Mouse (Mus musculus) kidney, postnatal 14 days (tissue): ENCODE measurements around the gene Itga9.
A peak's percentile ranks its signal among the peaks of the same experiment; 100 is the strongest.

Experiments used
- DNase-seq: peaks from one replicate; pipeline ENCODE4 v3.0.0; 2022; ENCODE audit warnings: mixed read lengths

Itga9 gene

DNA sequence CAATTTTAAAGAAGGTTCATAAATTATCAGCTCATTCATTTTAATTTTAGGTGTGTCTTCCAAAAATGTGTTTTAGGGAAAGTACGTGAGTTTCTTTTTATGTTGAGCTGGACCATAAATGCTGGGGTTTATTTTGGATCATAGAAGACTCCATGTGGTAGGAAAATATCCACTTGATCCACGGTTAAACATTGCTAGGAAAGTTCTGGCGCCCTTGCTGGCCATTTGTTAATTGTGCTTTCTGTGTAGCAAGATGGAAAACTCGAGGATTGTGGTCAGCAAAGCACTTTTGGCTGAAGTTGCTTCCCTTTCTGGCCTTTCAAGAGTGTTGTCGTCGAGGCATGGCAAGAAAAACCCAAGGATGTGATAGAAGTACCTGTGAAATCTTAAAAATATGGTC lies 179.3 kb downstream of the Itga9 start:
- no peak for DNase-seq

DNA sequence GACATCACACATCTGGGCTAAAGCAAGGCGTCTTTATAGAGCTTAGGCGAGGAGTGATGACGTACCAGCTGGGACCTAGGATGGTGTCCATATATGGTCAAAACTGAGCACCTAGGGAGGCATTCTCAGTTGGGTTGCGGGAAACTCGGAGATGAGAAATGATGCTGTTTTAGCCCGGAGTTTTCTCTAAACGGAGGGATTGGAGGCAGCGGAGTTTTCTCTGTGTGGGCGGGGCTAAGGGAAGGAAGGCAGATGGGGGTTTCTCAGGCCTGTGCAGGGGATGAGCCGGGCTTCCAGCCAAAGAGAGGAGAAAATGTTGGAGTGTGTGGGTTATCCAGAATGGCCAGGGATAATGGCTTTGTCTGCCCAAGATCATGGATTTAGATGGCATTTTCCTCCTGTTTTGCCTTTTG lies 182.4 kb downstream of the Itga9 start:
- DNase-seq: peak; percentile 46

GRCm38 (mm10) chr9:118791231-118791630 lies 184.7 kb downstream of the Itga9 start:
- no peak for DNase-seq

- no peak for DNase-seq
Observed at GRCm38 (mm10) chr9:118793151-118793785, 186.8 kb downstream of the Itga9 start.

DNA sequence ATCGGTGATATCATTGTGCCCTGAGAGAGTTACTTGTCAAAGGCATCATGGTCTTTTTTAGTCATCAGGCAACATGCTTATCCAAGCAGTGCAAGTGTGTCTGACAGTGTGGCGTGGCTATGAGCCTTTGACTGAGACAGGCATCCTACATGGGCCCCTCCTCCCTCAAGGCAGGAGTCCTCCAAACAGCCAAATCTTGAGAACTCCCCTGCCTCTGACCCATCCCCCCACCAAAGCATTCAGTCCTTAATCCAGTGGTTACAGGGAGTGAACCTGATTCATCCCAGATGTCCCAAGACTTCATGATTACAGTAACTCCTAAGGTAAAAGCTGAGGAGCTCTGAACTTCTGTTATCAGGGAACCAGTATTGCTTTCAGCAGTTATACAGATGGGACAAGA lies 188.2 kb downstream of the Itga9 start:
- DNase-seq: no peak

DNA sequence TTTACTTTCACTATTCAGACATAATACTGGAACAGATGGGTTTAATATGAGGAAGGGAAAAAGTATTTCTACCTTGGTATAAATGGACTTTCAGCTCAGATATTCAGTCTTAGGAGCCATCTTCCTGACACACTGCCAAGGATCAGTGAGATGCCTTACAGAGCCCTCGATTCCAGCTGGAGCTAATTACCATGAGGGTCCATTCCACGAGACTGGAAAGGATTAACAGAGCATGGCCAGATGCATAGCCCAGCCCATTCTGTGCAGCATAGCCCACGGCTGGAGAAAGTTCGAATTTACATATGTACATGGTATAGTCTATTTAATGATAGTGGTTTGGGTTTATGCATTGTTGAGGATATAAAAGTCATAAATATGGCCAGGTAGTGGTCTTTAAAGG lies 188.8 kb downstream of the Itga9 start:
- DNase-seq: no peak

DNA sequence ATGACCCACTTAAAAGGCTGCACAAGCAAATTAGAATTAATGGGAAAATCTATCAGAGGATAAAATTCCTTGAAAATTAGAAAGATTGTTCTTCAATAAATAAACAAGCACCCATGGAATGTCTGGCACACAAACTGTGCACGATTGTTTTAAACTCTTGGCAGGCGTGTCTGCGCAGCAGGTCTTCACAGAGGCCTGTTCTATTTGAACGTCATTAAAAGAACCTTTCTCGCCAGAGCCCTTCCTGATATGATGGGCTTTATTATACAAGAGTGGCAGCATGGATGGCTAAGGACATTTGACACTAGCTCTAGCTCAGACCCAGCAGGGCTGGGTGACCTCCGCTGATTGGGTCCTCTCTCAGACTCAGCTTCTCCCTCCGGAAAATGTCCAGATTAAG lies 192.6 kb downstream of the Itga9 start:
- peak; percentile 39 for DNase-seq

- DNase-seq: peak; percentile 92
Observed at GRCm38 (mm10) chr9:118801176-118801909, 194.9 kb downstream of the Itga9 start.

GRCm38 (mm10) chr9:118801910-118802287 lies 195.4 kb downstream of the Itga9 start:
- no peak for DNase-seq

DNA sequence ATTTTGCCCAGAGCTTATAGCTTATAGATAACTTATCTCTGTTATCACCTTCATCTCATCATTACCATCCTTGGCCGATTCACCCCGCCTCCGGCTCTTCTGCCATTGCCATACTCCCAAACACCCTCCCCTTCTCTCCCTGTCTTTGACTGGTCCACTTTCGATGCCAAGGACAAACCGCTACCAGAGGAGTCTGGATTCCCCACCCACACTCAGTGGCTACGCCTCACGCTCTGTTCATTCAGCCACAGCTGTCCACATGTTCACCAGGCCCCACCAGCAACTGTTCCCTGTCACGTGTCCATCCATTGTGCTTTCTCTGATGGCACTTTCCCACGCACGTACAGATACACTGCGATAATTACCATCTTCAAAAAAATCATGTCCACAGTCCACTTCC lies 195.9 kb downstream of the Itga9 start:
- no peak for DNase-seq

DNA sequence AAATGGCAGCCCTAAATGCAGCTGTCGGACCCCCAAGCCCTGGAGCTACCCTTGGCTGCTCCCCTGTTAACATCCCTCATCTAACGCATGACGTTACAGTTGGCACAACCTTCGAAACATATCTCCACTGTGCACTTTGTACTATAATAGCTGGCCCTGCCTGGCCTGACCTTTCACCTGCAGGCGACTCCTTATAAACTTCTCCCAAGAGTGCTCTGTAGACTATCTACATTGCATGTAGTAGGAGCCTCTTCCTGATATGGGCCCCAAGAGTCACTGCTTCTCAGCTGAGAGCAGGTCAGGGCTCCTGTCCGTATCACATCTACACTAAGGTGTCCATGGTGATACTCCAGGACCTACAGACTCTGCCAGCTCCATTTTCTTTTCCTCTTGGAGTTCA lies 199.2 kb downstream of the Itga9 start:
- no peak for DNase-seq

DNA sequence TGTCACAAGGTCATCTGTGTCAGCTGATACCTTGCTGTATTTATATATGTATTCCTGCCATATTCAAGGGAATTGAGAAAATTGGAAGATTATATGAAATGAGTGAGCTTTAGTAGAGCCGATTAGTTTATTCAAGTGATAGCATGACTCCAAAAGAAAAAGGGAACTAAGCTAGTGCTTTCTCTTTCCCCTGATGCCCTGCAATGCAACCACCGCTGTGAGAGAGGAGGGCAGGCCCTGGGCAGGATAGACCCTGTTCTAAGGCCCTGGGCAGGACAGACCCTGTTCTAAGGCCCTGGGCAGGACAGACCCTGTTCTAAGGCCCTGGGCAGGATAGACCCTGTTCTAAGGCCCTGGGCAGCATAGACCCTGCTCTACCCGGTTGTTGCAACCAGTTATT lies 201.2 kb downstream of the Itga9 start:
- no peak for DNase-seq

GRCm38 (mm10) chr9:118812221-118812620 lies 205.7 kb downstream of the Itga9 start:
- peak; percentile 38 for DNase-seq

GRCm38 (mm10) chr9:118813492-118813891 lies 207.0 kb downstream of the Itga9 start:
- DNase-seq: no peak

GRCm38 (mm10) chr9:118814056-118814455 lies 207.6 kb downstream of the Itga9 start:
- DNase-seq: no peak

DNA sequence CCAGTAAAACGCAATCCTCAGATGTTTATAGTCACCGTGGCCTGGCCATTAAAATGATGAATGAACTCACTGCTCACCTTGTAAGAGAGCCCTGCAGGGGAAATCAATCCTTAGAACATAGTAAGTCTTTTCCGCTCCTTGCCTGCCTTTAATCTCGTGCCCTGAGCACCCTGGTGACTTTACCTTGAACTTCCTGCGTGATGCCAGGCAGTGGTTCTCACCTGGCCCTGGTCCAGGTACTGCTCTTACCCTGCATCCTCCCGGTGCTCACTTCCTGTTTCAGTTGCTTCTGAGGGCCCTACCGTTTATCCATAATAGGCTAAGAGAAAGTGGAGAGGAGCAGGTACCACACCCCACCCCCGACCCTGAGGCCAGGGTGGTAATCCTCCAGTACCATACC lies 208.0 kb downstream of the Itga9 start:
- no peak for DNase-seq

- DNase-seq: no peak
Observed at GRCm38 (mm10) chr9:118815543-118815942, 209.1 kb downstream of the Itga9 start.

DNA sequence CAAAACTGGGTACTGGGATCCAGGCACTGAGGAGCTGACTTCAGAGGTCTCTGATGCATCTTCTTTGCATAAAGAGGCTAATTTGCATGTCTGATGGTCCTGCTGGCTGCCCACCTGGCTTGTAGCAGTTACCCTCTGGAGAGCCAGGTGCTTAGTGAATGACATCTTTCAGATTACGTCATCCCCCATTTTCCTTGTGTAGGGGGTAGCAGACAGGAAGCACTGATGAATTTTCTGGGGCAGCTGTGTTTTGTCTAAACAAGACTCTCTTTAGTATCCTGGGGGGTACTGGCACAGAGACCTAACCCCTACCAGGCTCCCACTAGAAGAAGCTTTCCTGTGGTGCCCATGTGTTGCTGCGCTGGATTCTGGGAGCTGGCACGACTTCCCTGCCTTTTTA lies 212.0 kb downstream of the Itga9 start:
- DNase-seq: no peak

DNA sequence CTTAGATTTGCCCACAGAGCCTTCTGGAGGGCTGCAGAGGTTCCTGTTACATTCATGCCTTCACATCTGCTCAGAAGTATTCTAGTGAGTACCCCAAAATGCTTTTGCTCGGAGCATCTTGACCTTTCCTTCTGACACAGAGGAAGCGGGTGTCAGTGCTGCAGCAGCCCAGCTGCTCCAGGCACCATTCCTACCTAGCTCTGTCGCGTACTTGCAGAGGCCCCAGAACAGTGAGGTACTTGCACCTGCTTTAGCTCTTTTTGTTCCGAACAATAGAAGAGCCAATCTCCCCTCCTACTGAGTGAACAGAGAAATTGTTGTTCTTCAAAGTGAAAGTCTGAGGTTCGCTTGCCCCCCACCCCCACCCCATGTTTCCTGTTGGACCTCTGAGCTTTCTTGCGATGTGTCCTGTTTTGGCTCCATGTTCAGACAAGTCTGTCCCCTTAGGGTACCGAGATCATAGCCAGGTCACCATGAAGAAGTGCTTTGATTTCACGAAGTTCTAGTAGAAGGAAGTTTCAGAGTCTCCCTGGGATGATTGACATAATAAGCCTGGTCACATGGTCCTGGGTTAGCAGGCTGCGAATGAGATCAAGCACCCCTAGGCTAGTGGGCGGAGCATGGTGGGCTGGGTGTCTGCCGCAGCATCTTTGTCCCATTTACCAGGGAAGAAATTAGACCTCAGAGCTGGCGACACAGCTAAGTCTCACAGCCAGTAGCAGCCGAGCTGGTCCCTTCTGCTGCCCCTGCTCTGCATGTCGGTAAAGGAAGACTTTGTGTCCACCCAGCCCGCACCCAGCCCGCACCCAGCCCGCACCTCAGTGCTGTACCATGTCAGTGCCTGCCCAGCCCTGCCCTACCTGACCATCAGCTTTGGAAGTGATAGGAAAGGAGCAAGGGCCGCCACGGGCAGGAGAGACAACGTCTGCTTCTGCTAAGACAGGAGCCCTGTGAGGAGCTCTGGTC lies 215.0 kb downstream of the Itga9 start:
- peak; percentile 48 for DNase-seq

GRCm38 (mm10) chr9:118822186-118822555 lies 215.7 kb downstream of the Itga9 start:
- no peak for DNase-seq

DNA sequence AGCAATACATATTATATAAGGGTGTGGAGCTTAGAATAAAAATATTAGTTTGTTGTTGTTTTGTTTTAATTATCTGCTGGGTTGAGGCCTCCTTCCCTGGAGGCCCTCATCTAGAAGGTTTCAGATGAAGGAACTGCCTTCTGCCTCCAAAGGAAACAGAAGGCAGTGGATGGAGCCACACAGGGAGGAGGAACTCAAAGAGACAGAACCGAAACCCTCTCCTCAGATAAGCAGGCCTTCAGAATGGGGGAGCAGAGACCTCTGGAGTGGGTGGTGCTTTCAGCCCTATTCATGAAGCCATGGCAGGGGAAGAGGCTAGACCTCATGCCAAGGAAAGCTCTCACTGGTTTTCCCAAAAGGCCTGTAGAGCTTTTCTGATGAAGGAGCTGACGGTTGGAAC lies 216.1 kb downstream of the Itga9 start:
- no peak for DNase-seq

DNA sequence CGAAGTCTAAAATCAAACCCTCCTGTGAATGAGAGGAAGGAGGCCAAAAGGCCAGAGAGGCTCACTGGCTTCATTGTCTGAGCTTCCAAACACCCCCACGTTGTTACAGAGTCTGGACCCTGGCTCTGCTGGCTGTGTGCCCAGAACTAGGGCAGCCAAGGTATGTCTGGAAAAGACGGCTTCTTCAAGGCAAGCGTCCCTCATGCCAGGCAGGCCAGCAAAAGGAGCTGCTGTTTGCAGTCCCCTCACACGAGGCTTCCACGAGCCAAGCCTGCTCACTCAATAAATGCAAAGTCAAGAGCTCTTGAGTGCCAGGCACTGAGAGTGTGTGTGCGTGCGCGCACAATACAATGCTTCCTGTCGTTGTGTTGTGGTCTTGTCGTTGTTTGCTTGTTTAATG lies 224.6 kb downstream of the Itga9 start:
- peak; percentile 86 for DNase-seq

DNA sequence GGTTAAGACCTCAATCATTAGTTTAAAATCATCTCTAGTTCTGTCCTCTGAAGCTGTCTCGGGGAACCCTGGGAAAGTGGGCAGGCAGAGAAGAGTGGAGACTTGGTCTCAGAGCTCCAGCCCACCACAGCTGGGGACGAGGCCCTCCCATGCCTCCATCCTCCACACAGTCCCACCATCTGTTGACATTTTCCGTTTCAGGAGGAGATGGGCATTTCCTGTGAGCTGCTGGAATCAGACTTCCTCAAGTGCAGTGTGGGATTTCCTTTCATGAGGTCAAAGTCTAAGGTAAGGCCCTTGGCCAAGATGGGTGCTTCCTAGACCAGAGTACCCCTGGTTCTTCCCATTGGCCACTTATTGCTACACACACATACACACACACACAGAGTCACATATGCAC lies 226.0 kb downstream of the Itga9 start:
- no peak for DNase-seq

DNA sequence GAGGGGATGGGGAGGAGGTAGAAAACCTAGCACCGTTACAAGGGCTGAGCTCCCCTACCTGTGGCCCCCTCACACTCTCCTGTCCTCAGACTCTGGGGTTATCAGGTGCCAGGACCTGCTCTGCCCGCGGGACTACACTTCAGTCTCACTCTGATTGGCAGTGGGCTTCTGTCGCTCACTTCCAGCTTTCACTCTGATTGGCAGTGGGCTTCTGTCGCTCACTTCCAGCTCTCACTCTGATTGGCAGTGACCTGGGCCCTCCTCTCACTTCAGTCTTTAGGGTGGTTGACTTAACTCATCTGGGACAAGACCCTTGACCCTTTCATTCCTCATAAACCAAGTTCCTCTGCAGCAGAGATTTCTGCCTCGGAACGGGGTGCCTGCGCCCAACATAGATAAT lies 226.9 kb downstream of the Itga9 start:
- DNase-seq: no peak
